Mouse (Mus musculus) testis, adult 2 months (tissue): ENCODE measurements around the gene Teddm1b.

Source experiments
- CTCF ChIP-seq: fragments of 200-500 bp; IDR thresholded peaks from 2 replicates; pipeline ENCODE4 v1.5.1; 2012; ENCODE audit warnings: low read depth, mild to moderate bottlenecking, inconsistent platforms, low read length, moderate library complexity; ENCODE audit not compliant: control insufficient read depth, insufficient read depth, insufficient replicate concordance
- POLR2A ChIP-seq: fragments of 200-500 bp; IDR thresholded peaks from 2 replicates; pipeline ENCODE4 v1.6.1; 2012; ENCODE audit warnings: low read depth, mild to moderate bottlenecking, inconsistent platforms, low read length, moderate library complexity; ENCODE audit not compliant: control insufficient read depth

GRCm38 (mm10) chr1:153904236-153904635, 30.1 kb downstream of the Teddm1b start:
- TF ChIP-seq POLR2A (no peak), CTCF (no peak)
